Mouse (Mus musculus): Measurements from ENCODE around the gene Zfp879.

The Zfp879 gene

GRCm38 (mm10) chr11:50841023-50841735 lies at the start of gene Zfp879:
Gene Zfp879, minus strand, starts transcription at chr11:50841552.
- ATAC-seq (ENCODE audit: insufficient number of reproducible peaks, low FRiP score, low TSS enrichment): peak; percentile 98

- ATAC-seq (ENCODE audit: insufficient number of reproducible peaks, low FRiP score, low TSS enrichment): peak; percentile 96
These were observed 46.2 kb upstream of the Zfp879 start, which contains the start of gene Zfp454 for GRCm38 (mm10) chr11:50887390-50888128. Gene Zfp454, minus strand, starts transcription at chr11:50887651.

DNA sequence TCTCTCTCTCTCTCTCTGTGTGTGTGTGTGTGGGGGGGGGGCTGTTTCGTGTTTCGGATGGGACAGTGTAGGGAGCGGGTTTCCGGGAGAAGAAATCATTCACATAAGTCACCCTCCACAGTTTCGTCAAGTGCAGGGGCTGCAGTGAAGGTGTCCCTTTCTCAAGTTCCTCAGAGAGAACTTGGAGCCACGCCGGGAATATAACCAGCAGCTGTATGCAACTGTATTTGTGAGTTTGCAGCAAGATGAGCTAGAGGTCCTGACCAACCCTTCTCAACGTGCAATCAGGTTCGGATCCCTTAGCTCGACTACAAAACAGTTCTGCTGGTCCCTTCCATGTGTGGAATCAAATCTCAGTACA lies 45.6 kb upstream of the Zfp879 start:
- ATAC-seq (ENCODE audit: insufficient number of reproducible peaks, low FRiP score, low TSS enrichment): no peak

DNA sequence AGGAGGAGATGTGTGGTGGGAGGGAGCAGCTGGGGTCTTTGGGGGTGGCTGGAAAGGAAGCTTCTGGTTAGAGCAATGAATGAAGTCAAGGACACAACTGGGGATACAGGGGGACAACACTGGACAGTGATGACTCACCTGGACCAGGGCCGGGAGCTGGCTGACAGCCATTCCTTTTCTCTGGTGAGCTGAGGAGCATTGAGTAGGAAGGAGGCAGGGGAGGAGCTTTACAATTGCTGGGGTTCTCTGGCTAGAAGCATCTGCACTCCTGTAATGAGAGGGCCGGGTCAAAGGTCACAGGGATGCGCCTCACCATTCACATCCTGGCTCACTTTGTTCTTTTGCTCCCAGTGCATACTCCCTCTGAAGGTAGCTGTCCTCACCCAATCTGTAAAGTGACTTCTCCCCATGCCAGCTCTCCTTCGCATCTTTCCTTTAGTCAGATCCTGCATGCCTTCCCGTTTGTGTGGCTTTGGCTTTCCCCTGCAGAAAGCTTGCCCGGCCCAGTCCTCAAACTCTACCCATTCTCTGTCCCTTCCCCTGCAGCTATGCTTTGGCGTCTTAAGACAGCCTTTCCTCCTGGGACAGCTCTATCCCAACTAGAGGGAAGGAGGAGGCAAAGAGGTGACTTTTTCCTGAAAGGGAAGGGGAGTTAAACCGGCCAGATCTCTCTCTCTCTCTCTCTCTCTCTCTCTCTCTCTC lies 45.0 kb upstream of the Zfp879 start:
- ATAC-seq (ENCODE audit: insufficient number of reproducible peaks, low FRiP score, low TSS enrichment): no peak

- ATAC-seq (ENCODE audit: insufficient number of reproducible peaks, low FRiP score, low TSS enrichment): no peak
These were observed 42.4 kb upstream of the Zfp879 start for GRCm38 (mm10) chr11:50883756-50884155.

GRCm38 (mm10) chr11:50878641-50879040 lies 37.3 kb upstream of the Zfp879 start:
- no peak for ATAC-seq (ENCODE audit: insufficient number of reproducible peaks, low FRiP score, low TSS enrichment)

DNA sequence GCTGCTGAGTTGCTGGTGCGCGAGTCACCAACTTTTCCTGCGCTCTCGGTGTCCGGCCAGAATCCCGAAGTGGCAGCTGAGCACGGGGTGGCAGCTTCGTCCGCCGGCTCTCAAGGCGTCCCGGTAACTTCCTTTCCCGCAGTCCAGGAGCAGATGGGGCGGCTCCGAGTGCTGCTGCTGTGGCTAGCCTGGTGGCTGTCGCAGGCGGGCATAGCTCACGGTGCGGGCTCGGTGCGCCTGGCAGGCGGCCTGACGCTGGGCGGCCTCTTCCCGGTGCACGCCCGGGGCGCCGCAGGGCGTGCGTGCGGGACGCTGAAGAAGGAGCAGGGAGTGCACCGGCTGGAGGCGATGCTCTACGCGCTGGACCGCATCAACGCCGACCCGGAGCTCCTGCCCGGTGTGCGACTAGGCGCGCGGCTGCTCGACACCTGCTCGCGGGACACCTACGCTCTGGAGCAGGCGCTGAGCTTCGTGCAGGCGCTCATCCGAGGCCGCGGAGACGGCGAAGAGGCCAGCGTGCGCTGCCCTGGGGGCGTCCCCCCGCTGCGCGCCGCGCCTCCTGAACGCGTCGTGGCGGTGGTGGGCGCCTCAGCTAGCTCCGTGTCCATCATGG lies 9.7 kb upstream of the Zfp879 start:
- no peak for ATAC-seq (ENCODE audit: insufficient number of reproducible peaks, low FRiP score, low TSS enrichment)

GRCm38 (mm10) chr11:50850177-50850735 lies 8.9 kb upstream of the Zfp879 start, which contains the start of gene Grm6:
Gene Grm6, plus strand, starts transcription at chr11:50850685.
- ATAC-seq (ENCODE audit: insufficient number of reproducible peaks, low FRiP score, low TSS enrichment): no peak

DNA sequence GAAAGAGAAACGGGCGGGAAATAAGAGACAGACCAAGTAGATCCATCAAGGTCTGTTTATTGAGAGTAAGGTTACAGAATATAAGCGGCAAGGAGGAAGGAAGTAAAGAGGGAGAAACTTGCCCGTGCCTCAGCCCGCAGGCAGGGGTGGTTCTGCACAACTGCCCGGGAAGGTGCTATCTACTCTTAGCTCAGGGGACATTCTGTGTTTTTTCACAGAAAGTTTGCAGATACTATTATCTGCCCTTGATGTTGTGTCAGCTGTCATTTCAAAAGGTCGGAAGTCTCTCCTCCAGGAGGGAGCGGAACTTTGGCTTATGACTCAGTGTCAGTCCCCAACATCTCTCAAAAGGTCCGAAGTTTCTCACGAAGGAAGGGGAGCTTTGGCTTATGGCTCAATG lies 8.0 kb upstream of the Zfp879 start:
- ATAC-seq (ENCODE audit: insufficient number of reproducible peaks, low FRiP score, low TSS enrichment): no peak

DNA sequence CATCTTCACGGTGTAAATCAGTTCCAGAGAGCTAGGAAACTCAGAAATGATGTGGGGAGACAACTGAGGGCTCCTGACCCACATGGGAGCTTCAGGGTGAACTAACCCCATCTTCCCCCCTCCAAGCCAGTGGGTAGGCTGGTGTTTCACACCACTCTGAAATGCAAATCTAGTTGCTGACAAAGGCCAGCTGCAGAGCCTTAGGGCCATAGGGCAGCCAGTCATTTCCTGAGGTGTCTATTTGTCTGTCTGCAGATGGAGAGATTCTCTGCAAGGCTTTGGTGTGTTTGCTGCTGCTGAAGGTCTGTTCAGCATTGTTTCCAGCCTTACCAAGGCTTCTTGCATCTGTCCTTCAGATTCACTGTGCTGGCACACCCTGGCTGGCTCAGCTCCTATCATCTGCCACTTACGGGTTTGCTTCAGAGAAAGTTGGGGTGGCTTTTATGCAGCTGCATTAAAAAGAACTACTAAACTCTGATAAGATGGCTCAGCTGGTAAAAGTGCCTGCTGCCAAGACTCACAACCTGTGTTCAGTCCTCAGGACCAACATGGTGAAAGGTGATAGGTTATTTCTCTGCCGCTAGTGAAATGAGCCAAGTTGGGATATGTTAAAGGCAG lies 7.3 kb upstream of the Zfp879 start:
- ATAC-seq (ENCODE audit: insufficient number of reproducible peaks, low FRiP score, low TSS enrichment): no peak

DNA sequence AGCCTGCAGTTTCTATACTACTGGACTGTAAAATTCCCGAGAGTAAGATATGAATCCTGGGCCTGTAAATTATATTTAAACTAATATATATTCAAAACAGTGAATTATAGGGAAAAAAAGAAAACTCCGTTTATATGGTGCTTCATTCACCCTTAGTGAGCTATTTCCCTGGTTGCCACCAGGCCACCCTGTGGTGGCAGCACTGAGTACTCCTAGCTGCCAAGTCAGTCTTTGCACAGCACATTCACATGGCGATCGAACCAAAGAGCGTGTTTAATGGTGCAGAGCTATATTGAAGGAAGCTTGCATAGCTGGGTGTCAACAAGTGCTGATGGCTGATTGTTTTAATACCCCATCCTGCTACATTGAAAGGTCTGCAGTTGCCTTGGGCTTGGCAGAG lies 5.7 kb upstream of the Zfp879 start:
- no peak for ATAC-seq (ENCODE audit: insufficient number of reproducible peaks, low FRiP score, low TSS enrichment)

DNA sequence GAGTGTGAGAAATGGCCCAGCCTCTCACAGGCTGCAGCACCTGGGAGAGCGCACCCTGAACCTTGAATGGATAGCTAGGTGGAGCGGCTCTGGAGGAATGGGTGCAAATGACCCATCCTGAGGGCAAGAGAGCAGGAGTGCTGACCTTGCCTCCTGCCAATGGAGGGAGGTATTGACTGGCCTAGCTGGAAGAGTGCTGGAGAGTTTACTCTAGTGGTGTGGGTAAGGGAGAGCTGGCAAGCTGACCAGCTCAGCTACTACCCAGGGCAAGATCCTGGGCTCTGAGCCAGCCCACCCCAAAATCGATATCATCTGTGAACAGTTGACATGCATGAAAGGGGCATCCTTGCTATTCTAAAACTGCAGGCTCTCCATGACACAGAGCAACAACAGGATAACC lies 4.6 kb upstream of the Zfp879 start:
- ATAC-seq (ENCODE audit: insufficient number of reproducible peaks, low FRiP score, low TSS enrichment): no peak

DNA sequence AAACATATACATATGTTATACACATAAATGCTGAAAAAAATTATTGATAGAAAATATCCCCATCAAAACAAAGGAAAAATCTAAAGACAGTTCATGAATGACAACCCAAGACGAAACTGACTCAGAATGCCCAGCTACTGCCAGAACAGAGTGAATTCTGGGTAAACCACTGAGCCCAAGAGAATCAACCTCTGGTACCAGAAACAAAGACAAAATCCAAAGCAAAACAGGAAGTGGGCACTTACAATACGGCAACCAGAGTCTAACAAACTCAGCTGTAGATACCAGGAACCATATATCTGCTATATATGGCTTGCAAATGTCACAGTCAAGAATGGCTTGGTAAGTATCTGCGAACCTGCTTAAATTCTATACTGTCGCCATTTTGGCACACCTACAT lies 5.6 kb downstream of the Zfp879 start:
- no peak for ATAC-seq (ENCODE audit: insufficient number of reproducible peaks, low FRiP score, low TSS enrichment)

- peak; percentile 98 for ATAC-seq (ENCODE audit: insufficient number of reproducible peaks, low FRiP score, low TSS enrichment)
These were observed 14.1 kb downstream of the Zfp879 start, which contains the start of gene Zfp354c for GRCm38 (mm10) chr11:50827010-50827953. Gene Zfp354c, minus strand, starts transcription at chr11:50827724.

- ATAC-seq (ENCODE audit: insufficient number of reproducible peaks, low FRiP score, low TSS enrichment): no peak
These were observed 15.1 kb downstream of the Zfp879 start for GRCm38 (mm10) chr11:50826214-50826613.

GRCm38 (mm10) chr11:50814233-50814632 lies 27.1 kb downstream of the Zfp879 start:
- no peak for ATAC-seq (ENCODE audit: insufficient number of reproducible peaks, low FRiP score, low TSS enrichment)

- ATAC-seq (ENCODE audit: insufficient number of reproducible peaks, low FRiP score, low TSS enrichment): no peak
These were observed 42.5 kb downstream of the Zfp879 start for GRCm38 (mm10) chr11:50798836-50799235.

DNA sequence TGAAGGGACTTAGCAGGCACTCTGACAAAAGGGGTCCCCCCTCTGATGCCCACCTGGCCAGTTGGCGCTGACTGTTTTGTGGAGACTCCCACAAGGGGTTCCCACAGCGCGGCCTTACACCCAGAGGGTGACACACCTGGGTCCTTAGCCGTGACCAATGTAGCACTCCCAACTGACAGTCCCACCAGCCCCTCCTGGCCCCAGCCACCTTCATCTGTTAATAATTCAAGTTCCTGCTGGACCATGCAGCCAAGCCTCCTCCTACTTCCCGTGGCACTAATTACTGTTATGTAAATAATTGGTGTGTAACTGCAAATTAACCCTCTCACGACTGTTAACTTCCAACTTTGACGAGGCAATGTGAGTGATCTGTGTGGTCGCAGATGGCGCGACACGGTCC lies 43.7 kb downstream of the Zfp879 start:
- ATAC-seq (ENCODE audit: insufficient number of reproducible peaks, low FRiP score, low TSS enrichment): no peak

All from cerebellum, adult (tissue).